Mouse (Mus musculus): ENCODE data around the gene Gm26992.

The Gm26992 gene

GRCm38 (mm10) chrX:103484050-103484449 is 62.2 kb downstream of the Gm26992 start:
- no peak for DNase-seq (ENCODE audit: low spot score)

GRCm38 (mm10) chrX:103490853-103491252 is 69.0 kb downstream of the Gm26992 start:
- DNase-seq (ENCODE audit: low spot score): no peak

GRCm38 (mm10) chrX:103492398-103493256 is 70.8 kb downstream of the Gm26992 start:
- no peak for DNase-seq (ENCODE audit: low spot score)

- DNase-seq (ENCODE audit: low spot score): peak; percentile 24
These were observed 71.8 kb downstream of the Gm26992 start for GRCm38 (mm10) chrX:103493351-103494173.

GRCm38 (mm10) chrX:103499374-103499773 is 77.6 kb downstream of the Gm26992 start:
- DNase-seq (ENCODE audit: low spot score): no peak

- no peak for DNase-seq (ENCODE audit: low spot score)
These were observed 78.3 kb downstream of the Gm26992 start for GRCm38 (mm10) chrX:103500137-103500536.

- no peak for DNase-seq (ENCODE audit: low spot score)
These were observed 86.4 kb downstream of the Gm26992 start for GRCm38 (mm10) chrX:103508218-103508617.

GRCm38 (mm10) chrX:103509168-103510019 is 87.6 kb downstream of the Gm26992 start:
- DNase-seq (ENCODE audit: low spot score): no peak

- no peak for DNase-seq (ENCODE audit: low spot score)
These were observed 93.0 kb downstream of the Gm26992 start for GRCm38 (mm10) chrX:103514782-103515181.

- DNase-seq (ENCODE audit: low spot score): no peak
These were observed 93.5 kb downstream of the Gm26992 start for GRCm38 (mm10) chrX:103515346-103515745.

GRCm38 (mm10) chrX:103518798-103519197 is 97.0 kb downstream of the Gm26992 start:
- DNase-seq (ENCODE audit: low spot score): no peak

- DNase-seq (ENCODE audit: low spot score): peak; percentile 11
These were observed 97.7 kb downstream of the Gm26992 start for GRCm38 (mm10) chrX:103519547-103519946.

GRCm38 (mm10) chrX:103521221-103521716 is 99.5 kb downstream of the Gm26992 start:
- no peak for DNase-seq (ENCODE audit: low spot score)

GRCm38 (mm10) chrX:103529185-103529584 is 107.4 kb downstream of the Gm26992 start:
- DNase-seq (ENCODE audit: low spot score): peak; percentile 50

All from testis, postnatal 14 days (tissue).